Mouse (Mus musculus): ENCODE measurements around the gene Klhdc2.

GRCm38 (mm10) chr12:69280915-69281314 lies 15.6 kb upstream of the Klhdc2 start:
- TF ChIP-seq CTCF (IDR thresholded peaks at IDR 0.05; ENCODE audit: control insufficient read depth, insufficient read depth, insufficient replicate concordance, low read depth, low read length) (no peak), POLR2A (IDR thresholded peaks at IDR 0.05; ENCODE audit: control insufficient read depth, low read depth, low read length) (no peak)
